Mouse (Mus musculus) cerebellum, adult 8-10 months (tissue): ENCODE data around the gene Ddx58.

Experiments
- DNase-seq: peaks from one replicate; pipeline ENCODE4 v3.0.0; 2022

Ddx58 gene

DNA sequence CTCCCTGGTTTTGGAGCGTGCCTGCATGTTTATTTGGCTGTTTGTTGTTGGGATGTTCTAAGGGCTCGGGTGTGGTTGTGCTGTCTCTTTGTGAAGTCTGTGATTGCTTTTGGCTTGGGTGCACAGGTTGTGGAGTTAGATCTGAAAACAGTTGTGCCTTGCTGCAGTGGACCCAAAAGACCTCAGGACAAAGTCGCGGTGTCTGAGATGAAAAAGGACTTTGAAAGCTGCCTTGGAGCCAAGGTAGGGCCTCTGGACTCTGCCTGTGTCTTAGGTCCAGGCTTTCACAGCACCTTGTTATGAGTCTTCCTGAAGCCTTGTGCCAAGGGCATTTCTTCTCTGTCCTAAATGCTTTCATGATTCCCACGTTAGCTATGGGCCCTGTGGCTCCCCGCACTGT, 59.6 kb downstream of the Ddx58 start:
- DNase-seq, result no peak

DNA sequence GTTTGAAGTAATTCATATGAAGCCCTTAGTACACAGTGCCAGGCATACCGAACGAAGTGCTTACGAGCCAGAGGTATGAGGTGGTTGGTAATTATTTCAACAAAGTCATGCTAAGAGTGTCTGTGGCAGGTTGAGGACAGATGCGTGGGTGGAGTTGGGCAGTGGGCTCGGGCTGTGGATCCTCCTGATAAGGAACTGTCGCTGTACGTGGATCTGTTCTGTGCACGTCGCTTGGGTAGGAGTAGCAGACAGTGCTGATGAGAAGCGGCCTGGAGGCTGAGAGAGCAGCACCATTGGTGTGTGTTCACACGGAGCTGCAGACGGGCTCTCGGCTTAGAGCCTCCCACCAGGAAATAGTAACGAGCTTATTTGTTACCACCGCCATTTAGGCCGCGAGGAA, 61.0 kb downstream of the Ddx58 start:
- no peak for DNase-seq

GRCm38 (mm10) chr4:40174321-40174720, 65.3 kb downstream of the Ddx58 start:
- DNase-seq, result no peak

- no peak for DNase-seq
Observed at GRCm38 (mm10) chr4:40172336-40172735, 67.3 kb downstream of the Ddx58 start.

DNA sequence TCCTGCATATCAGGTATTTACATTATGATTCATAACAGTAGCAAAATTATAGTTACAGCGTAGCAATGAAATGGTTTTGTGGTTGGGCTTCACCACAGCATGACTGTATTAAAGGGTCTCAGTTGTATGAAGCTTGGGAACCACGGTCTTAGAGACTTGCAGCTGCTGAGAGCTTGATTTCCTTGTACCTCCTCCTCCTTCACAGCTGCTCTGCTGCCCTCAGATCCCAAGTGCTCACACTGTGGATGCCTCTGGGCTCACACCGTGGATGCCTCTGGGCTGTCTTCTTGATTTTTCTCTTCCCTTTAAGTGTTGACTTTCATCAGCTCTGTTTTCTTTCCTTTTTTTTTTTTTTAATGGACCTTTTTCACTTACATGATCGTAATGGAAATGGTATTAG, 68.2 kb downstream of the Ddx58 start:
- no peak for DNase-seq

DNA sequence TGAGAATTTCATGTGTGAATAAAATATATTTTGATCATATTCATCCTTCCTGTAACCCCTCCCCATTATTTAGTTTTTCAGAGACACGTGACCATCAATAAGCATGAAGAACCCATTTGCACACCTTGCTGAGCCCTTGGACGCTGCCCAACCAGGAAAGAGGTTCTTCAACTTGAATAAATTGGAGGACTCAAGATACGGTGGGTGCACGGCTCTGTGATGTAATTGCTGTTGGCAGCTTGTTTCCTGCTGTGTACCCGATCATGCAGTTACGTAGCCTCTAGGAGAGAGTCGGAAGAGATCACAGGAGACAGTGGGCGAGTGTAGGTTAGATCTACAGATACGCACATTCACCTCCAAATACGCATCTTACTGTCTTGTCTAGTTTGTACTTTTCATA, 76.0 kb downstream of the Ddx58 start:
- DNase-seq, result no peak

DNA sequence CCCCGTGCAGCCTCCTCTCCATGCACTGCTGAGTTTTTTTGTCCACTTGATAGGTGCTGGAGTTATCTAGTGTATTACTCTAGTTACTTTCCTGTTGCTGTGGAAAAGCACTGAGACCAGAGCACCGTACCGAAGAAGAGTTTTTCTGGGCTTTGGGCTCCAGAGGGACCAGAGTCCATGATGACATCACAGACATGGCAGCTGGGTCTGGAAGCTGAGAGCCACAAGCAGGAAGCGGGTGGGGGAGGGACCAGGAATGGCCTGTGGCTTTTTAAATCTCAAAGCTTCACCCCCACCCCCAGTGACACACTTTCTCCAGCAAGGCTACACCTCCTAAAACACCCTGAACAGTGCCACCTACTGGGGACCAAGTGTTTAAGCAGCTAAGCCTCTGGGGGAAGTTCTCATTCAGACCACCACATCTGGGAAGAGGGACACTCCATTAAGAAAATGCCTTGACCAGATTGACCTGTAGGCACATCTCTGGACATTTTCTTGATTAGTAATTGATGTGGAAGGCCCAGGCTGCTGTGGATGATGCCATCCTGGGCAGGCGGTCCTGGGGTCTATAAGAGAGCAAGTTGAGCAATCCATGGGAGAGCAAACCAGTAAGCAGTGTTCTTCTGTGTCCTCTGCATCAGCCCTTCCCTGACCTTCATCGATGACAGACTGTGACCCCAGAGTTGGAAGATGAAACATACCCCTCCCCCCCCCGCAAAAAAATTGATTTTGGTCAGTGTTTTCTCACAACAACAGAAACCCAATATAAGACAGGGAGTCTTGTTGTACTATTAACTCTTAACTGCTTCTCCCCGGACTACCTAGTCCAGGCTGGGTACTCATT, 78.8 kb downstream of the Ddx58 start:
- no peak for DNase-seq

GRCm38 (mm10) chr4:40158224-40158540, 81.4 kb downstream of the Ddx58 start:
- DNase-seq, result no peak

DNA sequence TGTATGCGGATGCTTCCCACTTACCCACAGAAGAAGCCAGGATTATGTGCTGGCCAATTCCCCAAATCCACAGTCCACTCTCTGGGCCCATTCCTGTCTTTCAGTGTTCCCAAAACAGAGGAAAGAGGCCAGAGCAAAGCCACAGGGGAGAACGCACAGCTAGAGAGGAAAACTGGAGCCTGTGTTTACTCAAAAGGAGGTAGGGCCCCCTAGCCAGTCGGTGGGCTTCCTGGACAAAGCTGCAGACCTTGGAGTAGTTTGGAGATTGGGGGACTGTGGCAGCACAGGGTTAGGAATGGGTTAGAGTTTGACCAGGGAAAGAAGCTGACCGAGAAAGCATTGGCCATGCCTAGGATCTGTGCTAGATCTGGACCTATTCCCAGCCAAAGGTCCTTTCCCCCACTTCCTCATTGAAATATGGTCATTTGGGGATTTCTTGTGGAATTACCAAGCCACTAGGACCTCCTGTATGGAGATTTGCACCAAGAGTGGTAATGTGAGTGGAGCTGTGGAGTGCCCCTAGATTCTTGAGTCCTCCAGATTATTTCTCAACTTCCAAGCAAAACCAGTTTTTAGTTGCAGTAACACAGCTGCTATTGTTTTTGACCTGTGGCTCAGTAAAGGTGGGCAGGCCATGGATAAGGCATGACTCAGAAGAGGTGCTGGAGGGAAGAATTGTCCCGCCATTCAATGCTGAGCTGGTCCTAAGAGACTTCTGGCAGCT, 82.0 kb downstream of the Ddx58 start:
- DNase-seq, result no peak

DNA sequence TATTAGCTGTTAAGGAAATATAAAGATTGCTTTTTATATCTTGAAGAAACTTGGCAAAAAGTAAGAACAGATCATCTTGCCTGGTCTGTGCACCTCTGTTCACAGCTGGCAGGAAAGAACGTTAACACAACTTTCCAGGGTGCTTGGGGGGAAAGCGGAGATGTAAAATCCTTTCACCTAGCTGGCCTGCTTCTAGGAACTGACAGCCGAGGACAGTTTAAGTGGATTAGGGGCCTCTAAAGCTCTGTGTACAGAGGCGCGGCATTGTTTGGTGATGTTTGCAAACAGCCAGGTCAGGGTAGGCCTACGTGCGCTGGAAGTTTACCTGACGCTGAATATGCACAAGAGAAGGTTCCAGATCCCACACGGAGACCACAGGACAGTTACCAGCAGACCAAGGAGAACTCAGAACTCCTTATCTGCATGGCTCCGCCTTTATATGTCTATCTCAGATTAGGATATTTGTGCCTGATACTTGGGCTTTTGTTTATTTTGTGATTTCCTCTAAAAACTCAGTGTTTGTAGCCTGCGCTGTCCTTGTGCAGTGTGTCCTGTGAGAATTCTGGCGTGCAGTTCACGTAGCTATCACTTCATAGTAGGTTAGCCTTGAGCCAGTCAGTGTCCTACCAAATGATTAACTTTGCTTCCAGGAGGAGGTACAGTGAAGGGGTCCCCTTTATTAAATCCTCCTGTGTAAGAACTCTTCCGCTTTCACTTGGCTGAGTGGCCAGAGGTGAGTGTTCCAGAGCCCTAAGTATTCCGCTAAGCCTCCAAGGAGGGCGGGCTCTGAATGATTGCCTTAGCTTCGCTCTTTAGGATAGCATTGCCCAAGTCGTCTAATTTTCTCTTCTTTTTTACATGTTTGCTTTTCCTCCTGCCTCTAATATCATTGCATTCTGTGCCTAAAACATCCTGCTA, 82.8 kb downstream of the Ddx58 start:
- no peak for DNase-seq

DNA sequence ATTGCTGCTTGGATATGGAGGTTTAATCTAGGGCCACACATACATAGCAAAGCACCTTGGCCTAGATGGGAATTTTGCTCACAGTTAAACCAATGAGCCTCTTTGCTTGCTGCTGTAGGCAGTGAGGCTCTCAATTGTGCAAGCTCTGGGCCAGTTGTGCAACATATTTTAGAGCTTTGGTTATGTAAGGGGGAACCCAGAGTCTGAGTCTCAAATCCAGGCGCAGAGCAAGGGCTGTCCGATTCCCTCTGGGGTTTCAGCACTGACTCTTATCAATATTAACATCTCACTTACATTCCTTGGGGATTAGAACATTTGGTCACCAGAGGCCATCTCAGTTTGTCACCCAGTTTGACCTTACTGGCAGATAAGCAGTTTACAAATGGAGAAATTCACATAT, 83.5 kb downstream of the Ddx58 start:
- no peak for DNase-seq

DNA sequence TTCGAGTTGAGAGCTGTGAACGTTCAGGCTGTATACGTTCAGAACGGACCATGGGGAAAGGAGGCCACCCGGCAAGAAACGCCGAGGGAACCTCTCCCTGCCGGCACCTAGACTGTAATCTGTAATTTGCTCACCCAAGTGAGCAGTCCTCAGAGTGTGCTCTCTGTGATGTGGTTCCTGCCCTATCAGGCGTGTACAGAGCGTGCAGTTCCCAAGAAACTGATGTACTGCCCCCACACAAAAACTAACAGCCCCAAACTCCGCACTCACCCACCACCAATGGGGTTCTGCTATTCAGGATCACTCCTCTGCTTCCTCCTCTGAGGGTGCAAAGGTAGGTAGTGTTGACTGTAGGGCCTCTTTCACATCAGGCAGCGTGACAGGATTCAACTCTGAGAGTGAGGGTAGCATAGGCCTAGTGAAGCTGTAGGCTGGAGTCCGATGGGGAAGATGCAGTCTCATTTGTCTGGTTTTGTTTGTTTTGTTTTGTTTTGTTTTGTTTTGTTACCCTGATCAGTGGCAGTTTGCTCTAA, 84.1 kb downstream of the Ddx58 start:
- DNase-seq, result no peak

DNA sequence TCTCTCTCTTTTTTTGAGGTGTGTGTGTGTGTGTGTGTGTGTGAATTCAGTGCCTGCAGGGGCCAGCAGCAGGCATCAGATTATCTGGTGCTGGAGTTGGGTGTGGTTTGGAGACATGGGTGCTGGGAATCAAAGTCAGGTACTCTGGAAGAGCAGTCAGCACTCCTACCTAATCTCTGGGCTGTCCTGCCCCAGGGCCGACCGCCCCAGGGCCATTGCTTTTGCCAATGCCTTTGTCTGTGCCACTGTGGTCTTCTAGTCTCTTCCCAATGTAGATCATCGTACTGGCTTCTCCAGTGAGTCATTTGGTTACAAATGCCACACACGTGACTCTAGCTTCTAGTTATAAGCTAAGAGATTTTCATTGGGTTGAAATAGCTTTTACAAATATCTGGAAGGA, 84.9 kb downstream of the Ddx58 start:
- no peak for DNase-seq
